Mouse (Mus musculus): ENCODE results near the gene 5530401A14Rik. TPM values are rescaled to one million over a fixed set of nuclear protein-coding genes. Genes with fewer than 3 reads are reported as not detected.

5530401A14Rik gene
- total and polyA plus RNA-seq, 2 experiments from 2014 or later, result 0.67 TPM; not detected in 1

DNA sequence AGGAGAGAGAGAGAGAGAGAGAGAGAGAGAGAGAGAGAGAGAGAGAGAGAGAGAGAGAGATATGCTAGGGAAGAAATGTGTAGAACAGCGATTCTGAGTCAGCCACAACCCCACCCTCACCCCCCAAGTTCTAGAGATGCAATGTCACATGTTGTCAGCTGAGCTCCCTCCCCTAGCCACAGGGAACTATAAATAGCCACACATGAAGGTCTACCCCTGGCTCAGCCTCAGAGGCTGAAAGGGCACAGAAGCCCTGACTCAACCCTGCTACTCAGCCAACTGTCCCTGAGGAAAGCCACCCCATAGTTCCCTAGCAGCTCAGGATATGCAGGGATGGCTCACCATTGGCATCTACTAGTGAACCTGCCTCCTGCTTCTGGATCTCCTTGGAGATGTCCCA, 81.7 kb downstream of the 5530401A14Rik start:
- WGBS, result 91% methylated on average over 1 of the region's 1 CpGs
- no peaks in the 10 kb centered on the region for H3K36me3 ChIP-seq (ENCODE audit: insufficient read depth, low read length)
- no peak overlapping the region for H3K27ac ChIP-seq (ENCODE audit: low read depth, low read length)
- DNase-seq (ENCODE audit: low spot score) (no peak), ATAC-seq (ENCODE audit: low FRiP score) (no peak)
- no peak for TF ChIP-seq CTCF (IDR thresholded peaks at IDR 0.05)
- no peaks in the 10 kb centered on the region for H3K27me3 ChIP-seq (ENCODE audit: insufficient read depth, low read length)
- no peak overlapping the region for H3K4me2 ChIP-seq (ENCODE audit: low read depth, low read length, poor library complexity, severe bottlenecking)
- no peak overlapping the region for H3K9ac ChIP-seq (replicated peaks; ENCODE audit: low read length, poor library complexity, severe bottlenecking)
- no peaks in the 10 kb centered on the region for H3K4me1 ChIP-seq (ENCODE audit: insufficient read depth, low read length)
- H3K4me3 ChIP-seq (ENCODE audit: low read depth, low read length), result no peak overlapping the region
- no peaks in the 10 kb centered on the region for H3K9me3 ChIP-seq (ENCODE audit: low read length)

Other genes starting within 250 kb of the 5530401A14Rik start
- 60.2 and 63.8 TPM in 2 replicates for gene Asic2, start 107.8 kb downstream of the 5530401A14Rik start, total RNA-seq (2014; rRNA removed)
- gene Asic2, start 107.8 kb downstream of the 5530401A14Rik start, polyA plus RNA-seq (2015; fragmentation: Nextera tagmentation; extraction: Ambion mirVana), result 19.8 and 20.3 TPM in 2 replicates
- 0.24 TPM in 1 of 2 replicates, not detected in the other for gene Ccl2, start 174.9 kb downstream of the 5530401A14Rik start, total RNA-seq (2014; rRNA removed)
- gene Ccl2, start 174.9 kb downstream of the 5530401A14Rik start, polyA plus RNA-seq (2015; fragmentation: Nextera tagmentation; extraction: Ambion mirVana), result 1.1 and 1.2 TPM in 2 replicates
- not detected in 2 replicates for gene Gm17268, start 177.9 kb downstream of the 5530401A14Rik start, total RNA-seq (2014; rRNA removed)
- gene Gm17268, start 177.9 kb downstream of the 5530401A14Rik start, polyA plus RNA-seq (2015; fragmentation: Nextera tagmentation; extraction: Ambion mirVana), result not detected in 2 replicates
- 2.0 TPM in 1 of 2 replicates, not detected in the other for gene Ccl7, start 185.0 kb downstream of the 5530401A14Rik start, total RNA-seq (2014; rRNA removed)
- 1.5 and 2.2 TPM in 2 replicates for gene Ccl7, start 185.0 kb downstream of the 5530401A14Rik start, polyA plus RNA-seq (2015; fragmentation: Nextera tagmentation; extraction: Ambion mirVana)
- 0.38 TPM in 1 of 2 replicates, not detected in the other for gene Ccl11, start 197.2 kb downstream of the 5530401A14Rik start, total RNA-seq (2014; rRNA removed)
- 0.14 and 0.21 TPM in 2 replicates for gene Ccl11, start 197.2 kb downstream of the 5530401A14Rik start, polyA plus RNA-seq (2015; fragmentation: Nextera tagmentation; extraction: Ambion mirVana)
- 0.71 and 1.4 TPM in 2 replicates for gene Ccl12, start 241.2 kb downstream of the 5530401A14Rik start, total RNA-seq (2014; rRNA removed)
- 7.2 and 9.4 TPM in 2 replicates for gene Ccl12, start 241.2 kb downstream of the 5530401A14Rik start, polyA plus RNA-seq (2015; fragmentation: Nextera tagmentation; extraction: Ambion mirVana)